Mouse (Mus musculus) kidney, adult 9 months (tissue): ENCODE data around the gene Sft2d2.

Experiments
- DNase-seq: peaks from one replicate; pipeline ENCODE4 v3.0.0; 2022

The Sft2d2 gene

DNA sequence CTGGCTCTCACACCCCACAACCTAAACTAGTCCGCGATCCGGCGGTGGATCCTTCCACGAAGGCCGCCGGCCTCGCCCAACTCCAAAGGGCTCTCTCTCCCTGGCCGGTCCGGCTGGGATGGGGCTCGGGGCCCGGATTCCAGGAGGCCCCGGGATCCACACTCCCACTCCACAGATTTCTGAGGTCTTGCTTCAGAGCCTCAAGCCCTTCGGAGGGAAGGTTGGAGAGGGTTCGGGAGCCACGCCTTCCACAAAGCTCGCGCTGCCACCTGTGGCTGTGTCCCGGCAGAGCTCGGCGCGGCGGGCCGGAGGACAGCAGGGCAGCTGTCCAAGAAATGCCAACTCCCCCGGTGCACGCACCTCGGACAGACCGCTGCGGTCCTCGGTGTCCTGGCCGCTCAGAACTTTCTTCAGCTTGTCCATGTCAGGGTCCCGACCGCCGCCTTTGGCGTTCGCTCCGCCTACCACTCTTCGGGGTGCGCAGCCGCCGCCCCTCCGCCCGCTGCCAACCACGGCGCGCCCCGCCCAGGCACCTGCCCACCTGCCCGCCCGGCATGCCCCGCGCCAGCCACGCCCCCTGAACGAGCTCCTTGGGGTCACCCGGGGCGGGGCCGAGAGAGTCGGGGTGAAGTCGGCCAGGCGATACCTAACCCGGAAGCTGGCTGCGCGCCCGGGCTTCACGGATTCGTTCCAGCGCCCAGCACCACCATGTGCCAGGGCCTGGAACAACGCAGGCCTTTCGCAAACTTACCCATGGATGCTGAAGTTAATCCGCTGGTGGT is at the start of gene Sft2d2:
Gene Sft2d2 (minus strand): TSS at position 559 of the 782 bp plus-strand sequence.
- DNase-seq: peak; percentile 97

DNA sequence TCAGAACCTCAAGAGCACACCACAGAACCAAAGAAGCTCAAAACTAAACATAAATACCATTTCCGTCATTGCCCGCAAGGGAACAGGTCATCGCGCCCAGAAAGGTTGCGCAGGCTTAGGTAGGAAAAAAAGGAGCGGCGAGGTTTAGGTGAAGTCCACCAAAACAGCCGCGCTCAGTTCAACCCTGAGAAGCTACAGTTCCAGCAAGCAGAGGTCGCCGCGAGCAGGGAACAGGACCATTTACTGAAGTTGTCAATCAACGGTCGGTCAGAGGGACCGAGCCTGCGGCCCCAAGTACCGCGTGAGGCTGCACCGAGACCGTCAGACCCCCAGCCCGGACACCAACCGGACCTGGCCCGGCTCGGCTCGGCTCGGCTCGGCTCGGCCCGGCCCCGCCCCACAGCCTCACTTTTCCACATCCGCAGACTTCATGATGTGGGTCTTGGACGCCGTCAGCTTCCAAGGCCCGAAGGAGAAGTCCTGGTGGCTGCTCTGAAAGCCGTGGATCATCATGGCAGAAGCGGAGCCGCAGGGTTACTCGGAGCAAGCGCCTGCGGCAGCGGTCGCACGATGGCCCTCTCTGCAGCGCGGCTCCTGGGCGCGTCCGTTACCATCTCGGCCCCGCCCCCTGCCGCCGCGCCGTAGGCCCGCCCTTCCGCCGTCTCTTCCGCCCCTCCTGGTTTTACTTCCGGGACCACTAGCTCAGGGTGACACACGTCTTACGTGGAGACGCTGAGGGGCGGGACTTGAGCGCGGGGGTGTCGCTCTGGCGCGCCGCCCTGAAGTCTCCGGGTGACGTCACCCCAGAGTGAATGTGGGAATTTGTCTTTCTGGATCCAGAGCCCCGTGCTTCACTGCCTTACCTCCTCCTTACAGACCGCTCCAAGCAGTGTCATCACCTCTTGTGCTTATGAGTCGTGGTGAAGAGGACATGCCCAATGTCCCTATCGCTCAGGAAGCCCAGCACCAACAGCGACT is 42.4 kb upstream of the Sft2d2 start, which contains the start of gene Tiprl:
Gene Tiprl (minus strand): TSS at position 676 of the 978 bp plus-strand sequence.
- peak; percentile 98 for DNase-seq

DNA sequence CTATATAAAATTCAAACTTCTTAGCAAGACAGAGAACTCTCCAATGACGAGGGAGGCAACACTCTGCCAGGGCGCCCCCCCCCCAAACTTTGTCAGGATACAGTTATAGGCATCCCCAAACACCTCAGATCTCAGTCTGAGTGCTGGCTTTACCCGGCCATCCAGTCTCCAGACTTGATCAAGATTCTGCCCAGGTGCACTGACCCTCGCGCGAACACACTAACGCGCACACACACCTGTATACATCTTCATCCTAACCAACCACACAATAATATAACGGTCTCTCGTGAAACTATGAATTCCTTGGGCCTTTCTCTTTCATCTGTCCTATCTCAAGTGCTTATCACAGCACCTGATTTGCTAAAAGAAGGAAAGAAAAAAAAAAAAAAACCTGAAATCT is 41.6 kb upstream of the Sft2d2 start:
- no peak for DNase-seq

DNA sequence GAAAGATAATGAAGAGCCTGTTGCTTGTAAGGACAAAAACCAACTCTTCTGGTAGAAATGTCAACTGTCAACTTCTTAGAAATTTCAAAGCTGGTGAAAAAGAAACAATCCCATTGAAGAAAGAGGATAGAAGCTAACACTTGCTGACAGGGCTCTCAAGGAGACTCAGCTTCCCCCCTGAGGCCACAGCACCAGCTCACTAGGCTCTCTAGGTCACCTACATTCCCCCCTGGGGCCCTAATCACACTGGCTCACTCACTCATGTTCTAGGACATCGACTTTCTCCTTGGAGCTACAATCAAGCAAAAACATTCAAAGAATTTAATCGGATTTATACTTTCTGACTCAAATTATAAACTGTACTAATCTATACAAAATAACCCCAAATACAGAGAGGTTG is 39.6 kb upstream of the Sft2d2 start:
- peak; percentile 19 for DNase-seq

DNA sequence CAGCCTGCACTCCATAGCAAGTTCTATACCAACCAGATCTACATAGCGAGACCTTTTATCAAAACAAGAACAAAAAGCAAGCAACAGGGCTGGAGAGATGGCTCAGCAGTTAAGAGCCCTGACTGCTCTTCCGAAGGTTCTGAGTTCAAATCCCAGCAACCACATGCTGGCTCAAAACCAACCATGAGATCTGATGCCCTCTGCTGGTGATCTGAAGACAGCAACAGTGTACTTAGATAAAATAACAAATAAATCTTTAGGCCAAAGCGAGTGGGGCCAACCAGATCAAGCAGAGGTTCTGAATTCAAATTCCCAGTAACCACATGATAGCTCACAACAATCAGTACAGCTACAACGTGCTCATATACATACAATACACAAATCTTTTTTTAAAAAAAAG is 36.5 kb upstream of the Sft2d2 start:
- no peak for DNase-seq

DNA sequence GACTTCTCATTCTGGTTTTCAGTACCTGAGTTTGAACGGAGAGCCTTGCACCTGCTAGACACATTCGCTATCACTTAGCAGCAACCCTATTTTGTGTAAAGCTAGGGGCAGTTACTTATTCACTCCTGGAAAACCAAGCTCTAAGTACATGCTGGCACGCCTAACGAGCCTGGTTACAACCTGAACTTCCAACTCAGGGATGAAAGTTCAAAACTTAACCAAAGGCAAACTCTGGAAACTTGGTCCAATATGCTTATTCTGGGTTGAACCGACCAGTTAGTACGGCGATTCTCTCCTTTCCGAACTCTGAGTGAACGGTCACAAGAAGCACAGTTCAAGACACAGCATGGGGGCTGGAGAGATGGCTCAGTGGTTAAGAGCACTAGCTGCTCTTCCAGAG is 35.3 kb upstream of the Sft2d2 start:
- peak; percentile 89 for DNase-seq

DNA sequence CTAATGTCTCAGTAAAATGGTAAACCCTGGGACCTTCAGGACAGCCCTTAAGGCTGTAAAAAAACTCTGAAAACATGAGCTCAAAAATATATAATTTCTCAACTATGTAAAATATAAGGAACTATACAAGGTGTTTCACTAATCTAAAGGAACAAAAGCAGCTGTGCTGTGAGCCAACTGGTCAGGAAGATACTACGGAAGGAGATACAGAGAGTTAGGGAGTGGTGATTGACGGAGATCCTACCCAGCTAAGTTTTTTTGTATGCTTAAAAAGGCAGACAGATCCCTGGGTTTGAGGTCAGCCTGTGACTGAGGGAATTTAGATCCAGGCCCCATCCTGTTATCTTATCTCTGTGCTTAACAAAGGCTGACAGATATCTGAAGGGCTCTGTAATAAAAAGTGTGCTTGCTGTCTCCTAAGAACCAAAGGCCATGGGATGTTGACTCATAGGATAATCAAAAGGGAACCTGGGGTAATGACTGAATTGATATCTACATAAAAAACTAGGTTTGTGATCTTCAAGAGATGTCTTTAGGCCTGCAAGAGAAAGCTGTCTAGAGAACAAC is 22.9 kb upstream of the Sft2d2 start:
- DNase-seq: no peak

DNA sequence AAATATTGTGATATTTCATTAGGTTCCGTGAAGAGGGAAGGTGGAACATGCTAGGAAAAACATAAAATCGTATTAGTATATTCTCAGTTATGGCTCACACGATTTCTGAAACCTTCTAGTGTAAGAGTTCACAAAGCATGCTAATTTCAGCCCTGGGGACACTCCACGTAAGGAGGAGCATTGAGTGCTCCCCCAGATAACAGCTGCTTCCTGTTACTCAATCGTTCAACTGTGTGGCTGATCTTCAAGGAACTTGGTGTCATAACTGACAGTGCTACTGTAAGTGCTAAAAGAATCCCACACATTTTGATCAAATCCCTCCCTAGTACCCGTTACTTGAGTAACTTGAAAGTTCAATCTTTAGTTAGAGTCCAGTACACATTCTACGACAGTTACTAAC is 21.6 kb upstream of the Sft2d2 start:
- no peak for DNase-seq

DNA sequence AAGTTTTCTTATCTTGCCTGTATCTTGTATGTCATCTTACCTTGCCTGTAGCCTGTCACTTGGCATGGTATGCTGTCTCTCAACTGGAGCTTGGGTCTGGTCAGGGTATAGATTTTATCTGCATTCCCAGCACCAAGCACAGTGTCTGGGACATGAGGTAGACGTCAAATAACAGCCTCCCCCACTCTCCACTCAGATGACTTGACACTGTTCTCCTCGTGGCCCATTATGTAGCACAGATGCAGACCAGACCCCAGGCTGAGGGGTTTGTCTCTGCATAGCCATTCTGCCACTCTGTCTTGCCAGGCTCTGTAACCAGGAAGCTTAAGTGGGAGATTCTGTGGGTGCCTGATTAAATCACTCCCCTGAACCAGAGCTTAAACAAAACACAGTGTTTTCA is 11.4 kb upstream of the Sft2d2 start:
- no peak for DNase-seq

DNA sequence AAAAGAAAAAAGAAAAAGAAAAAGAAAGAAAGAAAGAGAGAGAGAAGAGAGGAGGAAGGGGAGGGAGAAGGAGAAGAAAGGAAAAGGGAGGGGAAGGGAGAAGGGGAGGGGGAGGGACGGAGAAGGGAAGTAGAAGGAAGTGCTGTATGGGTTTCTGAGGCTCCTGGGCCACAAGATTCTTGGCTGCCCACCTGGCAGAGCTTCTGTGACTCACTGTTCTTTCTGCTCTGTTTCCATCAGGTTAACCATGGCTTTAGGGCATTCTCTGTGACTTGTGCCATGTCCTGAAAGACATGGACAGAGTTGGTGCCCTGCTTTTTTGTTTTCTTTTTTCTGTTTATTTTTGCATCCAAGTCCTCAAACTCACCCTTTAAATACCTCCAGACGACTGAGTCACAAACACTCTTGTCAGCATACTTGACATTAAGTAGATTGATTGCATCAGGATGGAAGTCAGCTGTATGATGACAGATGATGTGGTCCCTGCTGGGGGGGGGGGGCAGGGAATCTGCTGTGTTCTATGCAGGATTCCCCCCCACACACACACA is 9.3 kb upstream of the Sft2d2 start:
- DNase-seq: no peak

DNA sequence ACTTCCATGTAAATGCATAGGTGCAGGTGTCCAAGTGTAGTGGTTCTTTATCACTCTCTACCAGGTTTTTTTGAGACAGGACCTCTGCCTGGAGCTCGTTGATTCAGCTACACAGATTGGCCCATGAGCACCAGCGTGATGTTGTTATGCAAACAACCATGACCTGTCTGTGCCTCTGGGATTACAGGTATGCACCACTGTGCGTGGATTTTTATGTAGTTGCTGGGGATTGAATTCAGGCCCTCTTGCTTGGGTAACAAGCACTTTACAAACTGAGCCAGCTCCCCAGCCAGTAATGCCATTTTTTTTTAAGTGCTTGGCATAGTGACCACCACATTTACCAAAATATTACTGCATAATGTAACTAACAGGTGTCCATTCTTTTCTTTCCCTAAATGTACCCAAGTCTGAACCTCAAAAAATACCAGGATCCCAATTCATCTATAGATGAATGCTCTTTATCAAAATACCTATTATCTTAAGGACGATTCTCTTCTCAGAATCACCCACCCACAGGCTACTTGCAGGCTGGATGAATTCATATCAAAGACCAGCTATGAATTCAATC is 7.3 kb upstream of the Sft2d2 start:
- DNase-seq: no peak

DNA sequence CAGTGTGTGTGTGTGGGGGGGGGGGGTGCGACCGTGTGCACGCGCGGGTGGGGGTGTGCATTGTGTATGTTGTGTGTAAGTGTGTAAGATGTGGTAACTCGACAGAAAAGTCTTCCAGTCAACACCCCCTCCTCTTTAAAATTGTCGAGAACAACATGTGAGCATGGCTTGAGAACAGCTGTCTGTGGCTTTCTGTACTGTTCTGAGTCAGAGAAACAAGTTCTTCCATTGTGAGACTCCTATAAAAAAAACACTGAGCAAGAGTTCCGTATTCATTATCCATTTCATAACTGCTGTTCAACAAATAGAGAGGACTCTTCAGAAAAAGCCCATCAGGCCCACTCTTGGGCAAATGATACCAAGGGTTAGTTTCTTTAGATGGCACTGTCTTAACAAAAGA is 6.5 kb upstream of the Sft2d2 start:
- DNase-seq: no peak

DNA sequence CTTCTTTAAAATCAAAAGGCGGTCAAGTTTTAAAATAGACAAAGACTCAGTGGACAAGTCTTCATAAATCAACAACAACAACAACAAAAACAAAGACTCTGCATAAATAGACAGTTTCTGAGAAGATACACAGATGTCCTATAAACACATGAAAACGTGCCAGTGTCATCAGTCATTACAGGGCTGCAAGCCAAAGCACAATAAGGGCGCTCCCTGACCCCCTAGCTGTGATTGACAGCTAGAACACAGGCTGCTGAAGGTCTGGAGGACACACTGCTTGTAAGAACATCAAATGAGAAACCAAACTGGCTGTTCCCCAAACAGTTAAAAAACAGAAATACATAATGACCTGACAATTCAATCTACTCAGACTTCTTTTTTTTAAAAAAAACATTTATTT is 5.4 kb upstream of the Sft2d2 start:
- peak; percentile 60 for DNase-seq

DNA sequence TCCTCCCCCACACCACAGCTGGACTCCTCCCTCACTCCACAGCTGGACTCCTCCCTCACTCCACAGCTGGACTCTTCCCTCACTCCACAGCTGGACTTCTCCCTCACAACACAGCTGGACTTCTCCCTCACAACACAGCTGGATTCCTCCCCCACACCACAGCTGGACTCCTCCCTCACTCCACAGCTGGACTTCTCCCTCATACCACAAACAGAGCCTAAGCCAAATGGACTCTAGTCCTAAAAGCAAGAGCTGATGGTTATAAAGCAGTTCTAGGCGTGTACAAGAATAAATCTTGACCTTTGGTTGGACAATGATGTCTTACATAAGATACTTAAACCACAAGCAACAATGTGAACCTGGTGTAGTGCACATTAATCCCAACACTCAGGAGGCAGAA is 4.7 kb upstream of the Sft2d2 start:
- DNase-seq: peak; percentile 73

DNA sequence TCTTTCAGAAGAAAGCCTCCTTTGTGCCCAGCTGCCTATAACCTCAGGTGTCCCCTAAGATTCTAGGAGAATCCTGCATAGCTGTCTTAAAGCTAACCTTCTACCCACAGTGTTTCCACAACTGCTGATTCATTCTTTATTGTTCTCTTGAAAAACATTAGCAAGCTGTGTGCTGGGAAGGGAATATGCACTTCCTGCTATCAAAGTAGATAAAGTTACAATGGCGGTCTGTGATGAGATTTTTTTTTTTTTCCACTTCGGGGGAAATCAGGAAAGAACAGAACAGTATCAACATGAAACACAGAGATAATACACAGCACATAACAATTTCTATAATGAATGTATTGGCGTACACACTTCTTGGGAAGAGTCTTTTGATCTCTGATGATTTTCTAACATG is 3.6 kb upstream of the Sft2d2 start:
- no peak for DNase-seq

DNA sequence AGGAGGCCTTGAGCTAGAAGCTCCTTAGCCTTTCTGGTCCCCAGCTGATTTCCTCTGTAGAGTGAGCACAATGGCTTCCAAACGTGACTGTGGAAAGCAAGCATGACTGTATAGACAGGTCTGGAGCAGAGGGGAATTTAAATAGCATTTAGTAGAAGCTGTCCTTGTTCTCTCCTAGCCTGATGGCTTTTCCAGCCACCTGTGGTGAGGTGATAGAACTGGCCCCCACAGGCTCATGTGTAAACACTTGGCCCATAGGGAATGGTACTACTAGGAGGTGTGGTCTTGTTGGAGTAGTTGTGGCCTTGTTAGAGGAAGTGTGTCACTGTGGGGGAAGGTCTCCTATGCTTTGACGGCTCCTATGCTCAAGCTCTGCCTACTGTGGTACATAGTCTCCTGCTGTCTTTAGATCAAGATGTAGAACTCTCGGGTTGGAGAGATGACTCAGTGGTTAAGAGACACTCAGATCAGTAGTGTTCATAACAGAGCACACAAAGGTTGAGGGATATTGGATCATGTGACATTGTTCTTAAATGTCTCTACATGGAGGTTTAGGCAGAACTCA is 1.2 kb upstream of the Sft2d2 start:
- no peak for DNase-seq

DNA sequence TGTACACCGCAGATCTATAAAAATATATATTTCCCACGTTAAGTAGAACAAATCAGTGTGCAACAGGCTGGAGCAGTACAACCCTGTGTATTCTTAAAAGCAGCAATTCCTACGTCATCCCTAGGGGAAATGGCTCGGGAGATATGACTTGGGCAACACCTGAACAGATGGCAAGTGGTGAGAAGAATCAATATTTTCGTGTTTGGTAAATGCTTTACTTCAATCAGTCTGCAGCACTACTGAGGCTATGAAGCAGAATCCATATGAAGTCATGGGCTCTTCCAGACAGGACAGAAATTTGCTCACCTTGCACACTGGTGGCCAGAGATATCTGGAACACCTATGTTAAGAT is 400 bp upstream of the Sft2d2 start:
- DNase-seq: no peak

DNA sequence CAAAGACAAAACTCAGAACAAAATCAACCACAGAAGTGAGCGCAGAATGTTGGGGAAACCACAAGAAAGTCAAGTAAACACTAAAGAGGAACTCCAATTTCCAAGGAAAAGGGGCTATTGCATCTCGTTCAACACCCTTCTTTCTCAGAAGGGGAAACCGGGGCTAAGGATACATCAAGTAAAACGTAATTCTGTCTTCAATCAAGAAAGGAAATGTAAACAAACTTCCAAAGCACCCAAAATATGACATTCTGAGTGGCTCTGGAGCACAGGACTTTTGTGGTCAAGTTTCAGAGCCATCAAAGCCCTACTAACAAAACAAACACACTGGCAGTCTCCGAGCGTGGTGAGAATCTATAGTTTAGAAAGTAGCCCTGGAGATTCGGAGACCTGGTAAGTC is 812 bp downstream of the Sft2d2 start:
- DNase-seq: no peak

DNA sequence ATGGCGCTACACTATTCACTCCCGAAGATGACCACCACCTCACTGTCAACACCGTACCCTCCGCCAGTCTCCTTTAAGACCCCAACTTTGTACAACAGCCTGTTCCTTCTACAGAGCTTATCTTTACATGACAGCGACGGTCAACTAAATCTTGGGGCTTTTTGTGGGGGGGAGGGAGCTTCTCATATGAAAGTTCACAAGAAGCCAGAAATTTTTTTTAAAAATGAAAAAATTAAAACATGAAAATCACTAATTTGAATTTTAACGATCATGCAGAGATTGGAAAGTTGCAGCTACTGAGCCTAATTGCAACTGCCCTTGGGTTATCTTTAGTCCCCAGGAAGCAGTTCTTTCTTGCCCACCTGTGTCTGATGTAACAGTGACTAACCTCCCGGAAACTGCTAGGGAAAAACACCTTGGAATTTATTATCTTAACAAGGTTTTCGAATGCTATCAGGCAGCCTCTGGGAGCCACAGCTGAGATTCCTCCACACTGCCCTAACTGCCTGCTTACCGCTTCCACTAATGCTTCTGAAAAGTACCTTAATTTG is 1.4 kb downstream of the Sft2d2 start:
- DNase-seq: no peak

DNA sequence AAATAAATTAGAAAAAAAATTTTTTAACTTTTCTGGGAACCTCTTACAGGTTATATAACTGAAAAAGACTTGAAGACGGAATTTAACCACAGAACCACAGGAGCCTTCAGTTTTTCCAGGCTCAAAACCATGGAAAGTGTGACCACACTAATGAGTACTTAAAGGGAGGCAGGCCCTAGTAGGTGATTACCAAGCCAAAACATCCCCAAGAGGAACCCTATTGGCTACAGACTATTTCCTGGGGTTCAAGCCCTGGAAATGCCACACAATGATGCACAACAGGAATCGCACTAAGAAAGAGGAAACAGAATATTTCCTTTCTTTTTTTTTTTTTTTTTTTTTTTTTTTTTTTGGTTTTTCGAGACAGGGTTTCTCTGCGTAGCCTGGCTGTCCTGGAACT is 2.1 kb downstream of the Sft2d2 start:
- DNase-seq: no peak

DNA sequence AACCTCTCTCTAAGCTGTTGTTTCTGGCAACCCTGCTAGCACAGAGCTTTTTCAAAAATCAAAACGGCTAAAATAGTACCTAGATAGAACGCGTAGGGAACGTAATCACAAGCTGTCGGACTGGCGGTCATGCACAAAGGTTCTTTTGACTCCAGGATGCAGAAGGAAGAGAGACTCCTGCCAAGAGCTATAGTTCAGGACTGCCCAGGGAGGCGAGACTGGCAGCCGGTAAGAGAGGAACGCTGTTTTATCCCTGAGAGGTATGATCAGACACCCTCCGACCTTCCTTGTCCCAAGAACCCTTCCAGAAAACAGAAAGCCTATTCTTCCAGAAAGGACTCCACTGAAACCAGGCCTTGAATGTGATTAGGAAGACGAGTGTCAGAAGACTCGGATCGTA is 2.6 kb downstream of the Sft2d2 start:
- DNase-seq: no peak

DNA sequence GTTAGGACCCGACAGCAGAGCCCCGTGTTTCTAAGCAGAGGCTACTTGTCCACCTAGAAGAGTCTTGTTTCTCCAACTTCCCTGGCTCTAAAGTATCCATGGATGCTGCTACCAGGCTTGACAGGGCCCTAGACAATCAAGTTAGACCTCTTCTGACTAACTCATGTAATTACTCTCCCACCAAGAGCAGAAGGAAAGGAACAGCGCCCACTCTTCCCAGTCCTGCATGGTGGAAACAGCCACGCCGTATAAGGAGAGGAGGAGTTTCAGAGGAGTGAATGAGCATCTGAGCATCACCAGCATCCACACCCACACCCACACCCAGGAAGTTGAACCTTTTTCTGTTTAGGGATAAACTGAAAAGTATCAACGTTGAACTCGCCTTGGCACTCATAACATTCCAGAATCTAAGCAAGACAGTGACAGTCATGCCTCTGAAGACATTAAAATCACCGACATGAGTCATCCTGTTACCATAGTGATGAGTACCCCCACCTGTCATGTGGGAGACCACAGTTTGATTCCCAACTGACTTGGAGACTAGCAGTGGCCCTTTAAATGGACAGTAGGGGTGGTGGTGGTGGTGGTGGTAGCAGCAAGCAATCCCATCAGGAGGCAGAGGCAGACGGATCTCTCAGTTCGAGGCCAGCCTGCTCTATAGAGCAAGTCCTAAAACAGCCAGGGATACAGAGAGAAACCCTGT is 3.5 kb downstream of the Sft2d2 start:
- no peak for DNase-seq
